Mouse (Mus musculus) C2C12 (cell line): ENCODE results near the gene Snx8.

Experiments used
- CEBPB ChIP-seq: IDR thresholded peaks from one replicate; pipeline ENCODE4 v1.6.1; 2011; ENCODE audit warnings: low read depth, mild to moderate bottlenecking, control low read depth, moderate library complexity
- CTCF ChIP-seq: IDR thresholded peaks from one replicate; pipeline ENCODE4 v1.5.1; 2011; ENCODE audit not compliant: control insufficient read depth, insufficient read depth, insufficient read length
- FOSL1 ChIP-seq: IDR thresholded peaks from one replicate; pipeline ENCODE4 v1.8.0; 2011; ENCODE audit warnings: mild to moderate bottlenecking, low read length; ENCODE audit not compliant: poor library complexity, insufficient read depth, severe bottlenecking
- MAX ChIP-seq: IDR thresholded peaks from one replicate; pipeline ENCODE4 v1.6.1; 2011; ENCODE audit warnings: mild to moderate bottlenecking, control low read depth
- MYOD1 ChIP-seq: IDR thresholded peaks from one replicate; pipeline ENCODE4 v1.6.1; 2011; ENCODE audit warnings: low read depth; ENCODE audit not compliant: control insufficient read depth, insufficient read length
- USF1 ChIP-seq: IDR thresholded peaks from one replicate; pipeline ENCODE4 v1.6.1; 2011; ENCODE audit warnings: low read depth, mild to moderate bottlenecking, control low read depth, moderate library complexity

DNA sequence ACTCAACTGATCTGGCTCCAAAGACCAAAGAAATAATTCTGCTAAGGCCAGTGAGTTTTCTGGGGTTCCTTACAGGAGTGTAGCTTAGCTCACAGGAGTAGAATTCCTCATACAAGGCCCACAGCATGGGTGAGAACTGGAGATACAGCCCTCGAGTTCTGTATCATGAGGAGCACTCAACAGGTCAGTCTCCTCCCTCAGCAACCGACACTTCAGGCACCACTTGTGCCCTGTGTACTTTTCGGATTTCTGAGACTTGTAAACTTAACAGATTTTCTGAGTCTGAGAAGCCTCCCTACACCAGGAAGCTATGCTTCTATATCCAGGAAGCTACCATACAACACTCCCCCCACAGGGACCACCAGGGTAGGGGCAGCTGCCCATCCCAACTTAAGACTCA is 49.2 kb downstream of the Snx8 start:
- TF ChIP-seq CTCF (no peak), MAX (no peak), CEBPB (no peak), MYOD1 (no peak), USF1 (no peak), FOSL1 (no peak)
